Mouse (Mus musculus) ES-E14 (cell line): ENCODE results near the gene Lrrc4.

Experiments used
- HCFC1 ChIP-seq: IDR thresholded peaks from 2 replicates; pipeline ENCODE4 v1.6.1; 2012; ENCODE audit warnings: low read length, inconsistent platforms, borderline replicate concordance; ENCODE audit not compliant: insufficient read depth
- ZC3H11A ChIP-seq: IDR thresholded peaks from 2 replicates; pipeline ENCODE4 v1.6.1; 2012; ENCODE audit warnings: low read depth, mild to moderate bottlenecking, inconsistent platforms, low read length, borderline replicate concordance

DNA sequence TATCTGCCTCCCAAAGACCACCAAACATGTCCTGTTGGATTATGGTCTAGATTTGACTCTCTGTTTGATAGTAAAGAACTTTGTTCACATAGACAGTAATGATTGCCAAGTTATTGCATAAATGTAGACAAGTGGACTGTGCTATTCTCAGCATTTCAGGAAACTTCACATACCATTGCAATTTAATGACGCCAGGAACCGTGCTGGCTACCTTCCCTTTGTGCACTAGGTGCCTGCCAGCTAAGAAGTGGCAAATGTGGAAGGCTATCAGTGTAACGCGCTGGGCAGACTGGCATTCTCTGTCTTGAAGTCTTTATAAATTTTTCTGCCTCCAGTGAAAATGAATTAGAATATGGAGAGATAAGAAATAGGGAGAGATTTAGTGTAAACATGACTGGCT, 151.0 kb downstream of the Lrrc4 start:
- TF ChIP-seq HCFC1, result no peak
- no peak for TF ChIP-seq ZC3H11A
